Mouse (Mus musculus) heart, postnatal 10 days (tissue): ENCODE data around the gene Dync2li1. TPM values are rescaled to one million over a fixed set of nuclear protein-coding genes. Genes with fewer than 3 reads are reported as not detected.

Experiments
- DNase-seq, 2 experiments: peaks; one replicate each; pipeline ENCODE4 v3.0.0; 2021
- intact Hi-C: fragments of 180-260 bp; cut with DNase I; formaldehyde crosslinking; loops from one replicate; pipeline ENCODE4 v1.15.1; 2025
- total RNA-seq, 2 experiments: library from RNA; stranded (reverse); gene quantifications; 2 replicates each; pipeline ENCODE4 v1.2.3; 2021

Dync2li1 gene
- total RNA-seq, 2 experiments from 2014 or later: 4.3 to 5.0 TPM

DNA sequence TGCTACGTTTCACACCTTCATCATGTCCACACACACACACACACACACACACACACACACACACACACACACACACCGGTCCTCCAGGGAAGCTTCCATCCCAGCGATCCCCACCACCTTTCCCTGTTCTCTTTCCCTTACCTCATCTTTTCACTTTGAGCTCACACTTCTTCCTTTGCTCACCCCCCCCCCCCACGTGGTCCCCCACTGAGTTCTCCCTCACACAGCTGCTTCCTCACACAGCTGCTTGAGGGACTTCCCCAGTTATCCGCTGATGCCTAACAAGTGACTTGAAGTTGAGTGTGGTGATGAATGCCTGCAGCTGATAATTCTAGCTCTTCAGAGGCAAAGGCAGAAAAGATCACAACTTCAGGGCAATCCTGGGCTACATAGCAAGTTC lies 18.7 kb upstream of the Dync2li1 start:
- intact Hi-C loops: no loop called here
- DNase-seq: no peak

DNA sequence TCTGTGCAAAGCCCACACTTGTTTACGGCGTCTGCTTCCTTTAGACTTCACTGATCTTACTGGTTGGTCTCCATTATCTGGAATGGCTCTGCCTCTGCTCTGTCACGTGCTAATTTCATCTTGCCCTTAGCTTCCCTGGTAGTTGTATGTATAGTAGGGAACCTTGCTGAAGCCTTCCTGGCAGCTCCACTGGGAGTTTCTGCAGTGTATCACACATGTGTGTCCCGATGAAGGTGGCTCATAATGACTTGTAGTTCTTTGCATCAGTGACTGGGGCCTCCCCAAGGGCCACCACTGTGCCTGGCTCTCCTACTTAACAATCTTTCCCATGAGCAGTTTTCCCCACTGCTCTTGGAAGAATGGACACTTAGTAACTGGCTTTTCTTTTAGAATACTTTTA lies 17.7 kb upstream of the Dync2li1 start:
- no peak for DNase-seq
- intact Hi-C loops: no loop called here

DNA sequence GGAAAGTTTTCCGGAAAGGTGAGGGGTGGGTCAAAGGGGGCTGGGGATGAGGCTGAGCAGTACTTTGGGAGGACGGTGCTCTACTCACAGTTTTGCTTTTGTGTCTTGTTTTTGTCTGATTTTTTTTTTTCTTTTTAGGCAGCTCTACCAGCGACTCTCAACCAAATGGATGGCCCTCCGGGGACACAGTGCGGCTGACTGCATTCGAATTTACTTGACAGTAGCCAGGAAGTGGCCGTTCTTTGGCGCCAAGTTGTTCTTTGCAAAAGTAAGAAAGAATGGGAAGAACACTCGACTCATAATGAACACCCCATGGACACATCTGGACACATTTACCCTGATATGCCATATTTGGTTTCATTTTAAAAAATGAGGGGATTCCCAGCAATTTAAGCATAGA lies 14.8 kb upstream of the Dync2li1 start:
- peak; percentile 32 to 43 for DNase-seq
- intact Hi-C loops: no loop called here

DNA sequence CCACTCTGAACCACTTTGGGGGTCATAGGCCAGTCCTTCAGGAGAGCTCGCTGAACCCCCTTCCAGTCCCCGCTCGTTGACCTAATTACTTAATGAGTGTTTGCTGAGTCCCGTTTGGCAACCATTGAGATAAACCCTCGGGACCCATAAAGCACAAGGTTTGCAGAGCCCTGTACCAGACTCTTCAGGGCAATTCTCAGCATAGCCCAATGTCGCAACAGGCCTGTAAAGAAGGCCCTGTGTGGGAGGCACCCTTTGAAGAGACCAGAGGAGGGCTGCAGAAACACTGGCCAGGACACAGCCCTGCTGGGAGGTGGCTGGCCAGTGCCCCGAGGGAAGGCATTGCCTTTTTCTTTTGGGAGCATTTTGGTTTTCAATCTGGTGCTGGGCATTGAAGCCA lies 14.3 kb upstream of the Dync2li1 start:
- intact Hi-C loops: no loop called here
- no peak for DNase-seq

DNA sequence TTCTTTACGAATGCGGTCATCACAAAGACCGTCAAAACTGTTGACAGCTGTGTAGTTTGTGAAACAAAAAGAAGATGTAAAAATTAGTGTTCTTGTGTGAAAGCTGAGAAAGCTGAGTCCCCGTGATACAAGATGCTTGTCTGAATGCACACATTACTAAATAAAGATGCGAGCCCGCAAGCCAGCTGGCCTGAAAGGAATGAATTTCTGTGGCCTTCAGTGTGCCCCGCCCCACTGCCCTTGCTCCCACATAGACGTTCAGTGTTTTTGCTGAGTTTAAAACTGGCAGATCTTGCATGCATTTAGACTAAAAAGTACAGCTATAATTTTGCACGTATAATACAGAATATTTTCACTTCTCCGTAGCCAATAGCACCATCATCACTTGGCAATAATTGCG lies 10.5 kb upstream of the Dync2li1 start:
- intact Hi-C loops: no loop called here
- no peak for DNase-seq

DNA sequence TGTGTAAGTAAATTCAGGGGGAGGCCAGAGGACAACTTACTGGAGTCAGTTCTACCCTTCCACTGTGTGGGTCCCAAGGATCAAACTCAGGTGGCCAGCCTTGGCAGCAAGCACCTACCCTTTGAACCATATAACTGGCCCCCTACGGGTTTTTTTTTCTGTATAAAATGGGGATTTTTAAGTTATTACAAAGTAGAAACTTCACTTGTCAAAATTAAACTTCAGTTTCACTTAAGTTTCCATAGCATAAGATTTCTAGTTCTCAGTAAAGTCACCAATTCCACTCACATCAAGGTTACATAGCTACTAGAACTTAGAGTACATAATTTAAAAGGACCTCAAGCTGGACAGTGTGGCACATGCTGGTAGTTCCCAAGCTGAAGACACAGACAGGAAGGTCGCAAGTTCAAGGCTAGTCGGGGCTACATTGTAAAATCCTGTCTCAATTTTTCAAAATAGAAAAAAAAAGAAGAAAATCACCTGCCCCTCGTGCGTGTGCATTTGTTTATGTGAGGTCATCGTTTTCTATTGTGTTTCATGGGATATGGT lies 9.7 kb upstream of the Dync2li1 start:
- DNase-seq: no peak
- intact Hi-C loops: no loop called here

DNA sequence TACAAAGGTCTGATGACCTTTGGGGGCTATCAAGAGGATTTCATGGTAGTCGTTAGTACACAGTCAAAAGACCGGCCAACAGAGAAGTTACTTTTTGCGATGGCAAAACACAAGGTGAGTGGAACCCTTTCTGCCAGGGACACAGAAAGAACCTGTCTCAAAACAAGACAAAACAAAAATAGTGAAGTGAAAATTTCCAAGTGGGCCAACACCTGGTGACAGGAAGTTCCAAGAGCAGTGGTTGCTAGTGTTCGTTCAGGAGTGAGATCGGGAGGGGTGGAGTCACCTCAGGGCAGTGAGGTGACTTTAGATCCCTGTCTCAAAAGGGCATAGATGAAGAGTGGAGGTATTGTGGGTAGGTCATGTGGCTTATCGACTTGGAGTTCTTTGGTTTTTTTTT lies 8.3 kb upstream of the Dync2li1 start:
- intact Hi-C loops: no loop called here
- no peak for DNase-seq

DNA sequence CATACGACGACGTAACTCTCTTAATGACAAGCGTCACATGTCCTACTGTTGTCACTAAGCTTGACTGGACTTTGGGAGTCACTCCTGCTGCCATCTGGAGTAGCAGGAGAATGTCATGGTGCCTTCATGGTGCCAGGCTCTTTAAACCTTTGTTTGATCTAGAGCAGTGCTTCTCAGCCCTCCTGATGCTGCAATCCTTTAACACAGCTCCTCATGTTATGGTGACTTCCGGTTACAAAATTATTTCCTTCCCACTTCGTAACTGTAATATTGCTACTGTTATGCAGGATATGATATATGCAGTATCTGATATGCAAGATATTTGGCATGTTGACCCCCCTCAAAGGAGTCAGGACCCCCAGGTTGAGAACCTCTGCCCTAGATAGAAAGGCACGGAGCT lies 7.2 kb upstream of the Dync2li1 start:
- no peak for DNase-seq

DNA sequence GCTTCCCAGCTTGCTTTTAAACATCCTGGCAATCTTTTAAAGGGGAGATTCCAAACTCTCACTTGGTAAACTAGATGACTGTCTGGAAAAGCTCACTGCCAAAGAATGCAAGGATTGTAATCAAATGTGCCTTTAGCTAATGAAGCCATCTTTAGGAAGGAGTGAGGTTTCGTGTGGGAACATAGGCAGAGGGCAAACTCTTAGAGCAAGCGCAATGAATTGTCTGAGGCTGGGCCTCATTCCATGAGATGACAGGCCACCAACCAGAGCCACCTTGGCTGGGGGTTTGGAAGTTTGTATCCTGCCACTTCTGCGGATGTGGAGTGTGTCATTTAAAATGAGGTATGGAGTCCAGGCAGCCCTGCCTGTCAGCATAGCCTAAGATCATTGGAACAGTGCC lies 6.2 kb upstream of the Dync2li1 start:
- intact Hi-C loops: no loop called here
- DNase-seq: no peak

More for the DNA sequence above, 7.2 kb upstream of the Dync2li1 start:
- intact Hi-C loops: no loop called here

DNA sequence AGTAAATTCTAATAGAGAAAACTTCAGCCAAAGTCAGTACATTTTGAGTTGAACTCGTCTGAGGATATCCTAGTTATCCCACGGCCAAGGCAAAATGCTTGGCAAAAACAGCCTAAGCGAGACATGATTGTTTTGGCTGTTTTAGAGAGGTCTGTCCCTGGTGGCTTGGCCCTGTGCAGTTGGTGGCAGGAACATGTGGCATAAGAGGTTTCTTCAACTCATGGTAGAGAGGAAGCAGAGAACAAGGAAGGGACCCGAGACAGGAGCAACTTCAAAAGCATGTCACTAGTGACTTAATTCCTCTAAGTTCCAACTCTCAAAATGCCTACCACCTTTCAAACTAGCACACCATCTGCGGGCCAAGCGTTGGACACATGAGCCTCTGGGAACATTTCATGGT lies 5.7 kb upstream of the Dync2li1 start:
- DNase-seq: no peak
- intact Hi-C loops: no loop called here

DNA sequence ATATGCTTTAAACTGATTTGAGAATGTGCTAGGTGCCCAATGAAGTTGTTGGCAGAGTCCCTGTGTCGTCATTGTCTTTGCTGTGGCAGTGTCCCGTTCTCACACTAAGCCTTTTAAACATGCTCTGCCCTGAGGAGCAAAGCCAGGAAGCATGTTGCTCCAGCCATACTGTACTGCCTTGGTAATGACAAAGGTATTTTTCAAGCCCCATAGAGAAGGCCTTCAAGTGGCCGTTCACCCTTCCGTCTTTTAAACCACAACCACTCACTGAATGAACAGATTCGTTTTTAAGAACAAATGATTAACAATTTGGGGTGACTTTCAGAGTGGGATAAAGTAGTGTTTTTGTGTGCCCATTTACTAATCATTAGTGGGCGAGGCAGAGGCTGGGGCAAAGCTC lies 5.1 kb upstream of the Dync2li1 start:
- intact Hi-C loops: no loop called here
- no peak for DNase-seq

DNA sequence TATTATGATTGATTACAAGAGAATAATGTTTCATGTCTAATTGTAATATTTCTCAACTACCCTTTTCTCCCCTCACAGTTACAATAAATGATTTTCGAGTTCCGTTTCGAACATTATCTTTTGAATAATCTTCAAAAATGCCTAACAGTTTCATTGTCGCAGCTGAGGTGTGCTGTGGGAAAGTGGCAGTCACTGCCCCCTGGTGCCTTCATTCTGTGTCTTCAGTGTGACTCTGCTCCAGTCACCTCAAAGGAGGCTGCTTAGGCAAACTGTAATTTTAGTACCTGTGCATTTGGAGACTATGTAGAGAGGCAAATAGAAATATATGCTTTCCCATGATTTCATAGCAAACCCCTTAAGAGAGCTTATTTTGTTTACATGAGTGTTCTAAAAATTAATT lies 4.3 kb upstream of the Dync2li1 start:
- intact Hi-C loops: no loop called here

DNA sequence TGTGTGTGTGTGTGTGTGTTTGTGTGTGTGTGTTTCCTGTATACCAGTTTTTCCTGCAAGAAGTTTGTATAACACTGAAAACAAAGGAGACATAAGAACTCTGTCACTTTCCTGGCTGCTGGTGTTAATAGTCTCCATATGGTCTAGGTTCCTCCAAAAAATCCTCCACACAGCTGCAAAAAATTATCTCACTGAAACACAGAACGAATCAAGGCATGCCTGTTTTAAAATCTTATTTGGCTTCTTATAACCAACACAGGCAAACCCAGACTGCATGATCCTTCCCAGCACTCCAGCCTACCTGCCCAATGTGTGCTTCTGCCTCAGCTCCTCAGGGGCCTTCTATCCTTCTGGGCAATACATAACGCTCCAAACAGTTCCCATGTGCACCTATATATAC lies 3.4 kb upstream of the Dync2li1 start:
- intact Hi-C loops: no loop called here
- DNase-seq: peak in 1 of 2 experiments; percentile 55

More for the DNA sequence above, 4.3 kb upstream of the Dync2li1 start:
- DNase-seq: no peak

DNA sequence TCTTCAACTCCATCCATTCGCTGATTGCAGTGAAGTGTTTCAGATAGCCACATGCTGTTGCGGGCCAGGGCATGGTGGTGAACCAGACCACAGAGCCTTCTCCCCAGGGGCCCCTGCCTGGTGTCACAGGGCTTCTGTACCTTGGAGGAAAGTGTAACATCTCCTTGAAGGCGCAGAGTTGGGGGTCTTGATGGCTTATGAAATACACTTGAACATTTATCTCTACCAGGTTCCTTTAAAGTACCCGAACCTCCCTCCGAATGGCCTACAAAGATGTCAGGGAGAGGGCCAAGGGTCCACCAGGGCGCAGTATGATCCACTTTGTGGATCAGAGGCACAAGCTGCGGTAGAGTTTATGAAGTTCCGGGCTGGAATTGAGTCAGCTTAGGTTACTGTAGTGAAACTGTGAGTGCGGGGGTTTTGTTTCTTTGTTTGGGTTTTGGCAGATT lies 585 bp downstream of the Dync2li1 start:
- no peak for DNase-seq
- intact Hi-C loops: no loop called here

DNA sequence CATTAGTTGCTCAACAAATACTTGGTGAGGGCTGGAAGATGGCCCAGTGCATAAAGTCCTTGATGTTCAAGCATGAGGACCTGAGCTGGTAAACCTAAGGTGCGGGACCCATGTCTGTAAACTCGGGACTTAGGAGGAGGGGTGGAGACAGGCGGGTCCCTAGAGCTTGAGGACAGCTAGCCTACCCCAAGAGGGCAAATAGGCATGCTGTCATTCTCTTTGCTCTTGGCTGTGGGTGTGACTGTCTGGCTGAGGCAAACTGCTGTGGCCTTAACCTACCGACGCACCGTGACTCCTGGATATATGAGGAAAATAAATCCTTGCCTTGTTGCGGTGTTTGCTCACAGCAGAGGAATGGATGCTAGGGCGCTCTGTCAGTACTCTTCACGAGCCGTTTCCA lies 1.4 kb downstream of the Dync2li1 start:
- no peak for DNase-seq
- intact Hi-C loops: no loop called here

DNA sequence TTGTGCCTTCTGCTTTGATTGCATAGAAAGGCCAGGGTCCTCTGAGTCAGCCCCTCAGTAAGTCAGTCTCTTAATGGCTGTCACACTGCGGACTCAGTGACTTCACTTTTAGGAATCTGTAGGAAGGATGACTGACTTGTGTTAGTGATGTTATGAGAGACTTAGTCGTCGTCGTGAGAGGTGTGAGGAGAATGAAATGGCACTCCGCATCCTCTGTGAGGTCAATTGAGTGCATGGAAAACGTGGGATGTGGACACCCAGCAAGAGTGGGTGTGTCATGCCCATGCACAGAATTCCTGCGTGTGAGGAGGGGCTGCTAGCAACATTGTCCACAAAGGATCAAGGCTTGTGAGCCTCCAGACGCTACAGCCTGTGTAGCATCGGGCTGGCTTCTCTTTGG lies 2.3 kb downstream of the Dync2li1 start:
- intact Hi-C loops: no loop called here
- DNase-seq: no peak

DNA sequence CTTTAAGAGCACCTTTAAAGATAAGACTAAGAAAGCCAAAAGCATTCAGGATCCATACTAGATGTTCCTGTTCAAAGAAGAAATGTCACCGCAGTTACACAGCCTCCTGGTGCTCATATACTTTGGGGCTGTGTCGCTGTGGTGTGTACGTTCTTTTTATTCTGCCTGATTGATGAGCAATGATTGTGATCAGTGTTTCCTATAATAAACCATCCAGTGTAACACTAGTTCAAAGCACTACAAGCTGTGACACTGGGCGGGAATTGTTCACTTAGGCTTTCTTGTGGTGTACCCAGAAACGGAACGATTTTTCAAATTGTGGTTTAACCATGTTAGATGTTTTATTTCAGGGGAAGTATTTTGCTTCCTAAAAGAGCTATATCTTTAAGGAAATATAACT lies 5.5 kb downstream of the Dync2li1 start:
- intact Hi-C loops: no loop called here
- no peak for DNase-seq

DNA sequence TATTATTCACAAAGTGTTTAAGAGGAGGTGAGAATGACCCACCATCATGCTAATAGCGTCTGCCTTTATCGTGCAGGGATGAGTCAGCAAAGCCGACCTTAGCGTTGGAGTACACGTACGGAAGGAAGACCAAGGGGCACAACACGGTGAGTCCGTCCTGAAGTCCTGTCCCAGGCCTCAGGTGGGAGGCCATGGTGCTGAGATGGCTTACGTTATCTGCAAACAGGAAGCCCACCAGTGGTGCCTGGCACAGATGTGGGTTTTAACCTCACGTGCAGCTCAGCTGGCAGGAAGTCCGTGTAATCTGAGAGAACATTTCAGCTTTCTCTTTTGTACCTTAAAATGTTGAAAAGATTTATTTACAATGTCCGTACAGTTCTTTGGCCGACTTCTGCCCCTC lies 7.1 kb downstream of the Dync2li1 start:
- intact Hi-C loops: no loop called here
- DNase-seq: no peak

DNA sequence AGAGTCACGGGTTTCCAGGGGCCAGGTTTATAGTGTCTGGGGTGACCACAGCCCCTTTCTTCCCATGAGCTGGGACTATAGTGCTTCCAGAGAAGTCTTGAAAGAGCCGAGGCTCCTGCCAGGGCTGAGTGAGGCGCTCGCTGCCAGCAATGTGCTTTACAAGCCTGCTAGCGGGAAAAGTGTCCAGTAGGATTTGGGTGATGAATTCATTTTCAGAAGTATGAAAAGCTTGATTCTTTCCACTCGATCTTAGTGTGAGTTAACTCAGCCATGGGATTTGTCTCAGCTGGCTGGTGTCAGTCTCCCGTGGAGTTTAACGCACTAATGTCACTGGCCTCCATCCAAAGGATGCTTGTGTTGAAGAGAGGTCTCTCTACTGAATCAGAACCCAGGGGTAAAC lies 10.0 kb downstream of the Dync2li1 start:
- intact Hi-C loops: no loop called here
- no peak for DNase-seq

DNA sequence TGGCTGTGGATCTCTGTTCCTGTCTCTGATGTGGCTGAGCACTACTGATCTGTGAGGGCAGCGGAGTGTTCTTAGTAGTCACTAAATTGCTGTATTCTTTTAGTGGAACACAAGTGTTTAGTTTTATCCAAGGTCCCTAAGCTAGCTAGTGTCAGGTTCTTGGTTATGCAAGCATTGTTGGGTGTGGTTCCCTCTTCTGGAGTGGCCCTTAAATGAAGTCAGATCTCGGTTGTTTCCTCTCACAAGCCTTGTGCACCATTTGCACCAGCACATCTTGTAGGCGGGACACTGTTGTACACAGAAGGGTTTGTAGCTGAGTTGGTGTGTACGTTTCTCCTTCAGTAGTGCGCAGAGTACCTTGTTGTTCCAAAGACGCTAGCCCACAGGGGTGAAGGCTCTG lies 11.7 kb downstream of the Dync2li1 start:
- intact Hi-C loops: no loop called here
- DNase-seq: no peak

DNA sequence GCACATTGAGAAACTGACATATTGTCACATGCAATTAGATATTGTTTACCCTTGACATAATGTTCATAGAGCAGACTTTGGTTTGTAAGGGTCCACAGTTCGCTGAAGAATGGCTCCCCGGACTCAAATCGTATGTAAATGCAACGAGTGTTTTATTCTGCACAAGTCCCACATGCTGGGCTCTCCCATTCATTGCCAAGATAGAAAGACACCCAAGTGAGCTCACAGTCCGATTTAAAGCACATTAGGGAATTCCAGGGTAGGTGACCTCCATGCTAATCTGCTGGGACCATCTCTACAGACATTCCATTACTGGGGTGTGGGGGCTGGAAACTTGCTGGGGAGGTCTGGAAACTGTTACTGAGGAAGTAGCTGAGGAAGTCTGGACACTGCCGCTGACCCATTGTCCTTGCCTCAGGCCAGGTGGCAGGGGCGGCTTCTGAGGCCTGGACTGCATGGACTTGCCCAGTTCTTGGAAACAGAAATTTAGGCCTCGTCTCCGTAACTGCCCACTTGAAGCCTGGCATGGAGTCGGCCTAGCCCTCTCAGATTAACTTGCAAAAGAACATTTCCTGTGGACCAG lies 13.6 kb downstream of the Dync2li1 start:
- no peak for DNase-seq
- intact Hi-C loops: no loop called here

DNA sequence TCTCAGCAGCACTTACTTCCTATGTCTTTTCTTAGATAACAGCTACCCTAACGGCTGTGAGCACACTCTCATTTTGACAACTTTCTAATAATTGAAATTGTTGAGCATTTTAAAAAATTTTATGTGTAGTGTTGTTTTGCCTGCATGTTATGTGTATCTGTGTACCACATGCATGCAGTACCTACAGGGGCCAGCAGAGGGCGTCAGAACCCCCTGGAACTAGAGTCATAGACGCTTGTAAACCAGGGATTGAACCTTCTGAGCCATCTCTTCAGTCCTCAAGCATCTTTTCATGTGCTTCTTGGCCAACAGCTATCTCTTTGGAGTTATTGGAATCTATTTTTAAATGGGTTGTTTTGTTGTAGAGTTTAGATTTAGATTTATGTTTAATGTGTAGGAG lies 15.6 kb downstream of the Dync2li1 start:
- intact Hi-C loops: no loop called here
- DNase-seq: peak in 1 of 2 experiments; percentile 50

DNA sequence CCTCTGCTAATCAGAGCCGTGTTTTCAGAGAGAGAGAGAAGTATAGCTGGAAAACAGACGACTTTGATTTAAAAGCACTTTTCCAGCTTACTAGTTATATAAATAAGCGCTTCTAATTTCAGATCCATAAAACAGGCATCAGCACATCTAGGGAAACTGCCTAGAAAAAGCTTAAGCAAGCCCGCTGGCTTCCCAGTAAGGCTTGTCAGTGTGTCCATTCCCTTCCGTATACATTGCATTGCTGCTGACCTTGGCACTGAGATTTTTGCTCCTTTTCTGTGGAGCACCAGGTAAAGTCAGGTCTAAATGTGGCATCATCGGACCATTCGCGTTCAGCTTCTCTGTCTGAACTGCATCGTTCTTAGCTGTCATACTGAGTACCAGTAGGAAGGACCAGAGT lies 16.0 kb downstream of the Dync2li1 start:
- intact Hi-C loops: no loop called here

More for the DNA sequence above, 16.0 kb downstream of the Dync2li1 start:
- DNase-seq: no peak
